Mouse (Mus musculus) ovary, adult 18-20 months (tissue): ENCODE measurements around the gene Gm29666.
A peak's percentile ranks its signal among the peaks of the same experiment; 100 is the strongest.

Source experiments
- DNase-seq: peaks from one replicate; pipeline ENCODE4 v3.0.0; 2022; ENCODE audit warnings: low spot score, mixed read lengths

Gm29666 gene

GRCm38 (mm10) chr15:84919938-84920337 is at the start of gene Gm29666:
Gm29666 (minus strand) TSS chr15:84920038.
- no peak for DNase-seq

GRCm38 (mm10) chr15:84968534-84968933 is 48.7 kb upstream of the Gm29666 start:
- no peak for DNase-seq

GRCm38 (mm10) chr15:84965575-84966360 is 45.9 kb upstream of the Gm29666 start:
- DNase-seq = no peak

GRCm38 (mm10) chr15:84964771-84965170 is 44.9 kb upstream of the Gm29666 start:
- DNase-seq = no peak

- no peak for DNase-seq
Measured at GRCm38 (mm10) chr15:84962518-84962917, 42.7 kb upstream of the Gm29666 start.

- DNase-seq = peak; percentile 35
Measured at GRCm38 (mm10) chr15:84960692-84961091, 40.9 kb upstream of the Gm29666 start.

GRCm38 (mm10) chr15:84959891-84960290 is 40.1 kb upstream of the Gm29666 start:
- no peak for DNase-seq

GRCm38 (mm10) chr15:84958331-84958730 is 38.5 kb upstream of the Gm29666 start:
- peak; percentile 52 for DNase-seq

GRCm38 (mm10) chr15:84957851-84958250 is 38.0 kb upstream of the Gm29666 start:
- no peak for DNase-seq

GRCm38 (mm10) chr15:84953259-84953658 is 33.4 kb upstream of the Gm29666 start:
- DNase-seq = no peak

GRCm38 (mm10) chr15:84950053-84950452 is 30.2 kb upstream of the Gm29666 start:
- no peak for DNase-seq

GRCm38 (mm10) chr15:84948990-84949389 is 29.2 kb upstream of the Gm29666 start:
- no peak for DNase-seq

- no peak for DNase-seq
Measured at GRCm38 (mm10) chr15:84944319-84944718, 24.5 kb upstream of the Gm29666 start.

- DNase-seq = no peak
Measured at GRCm38 (mm10) chr15:84942647-84943285, 22.9 kb upstream of the Gm29666 start.

- DNase-seq = no peak
Measured at GRCm38 (mm10) chr15:84940102-84940501, 20.3 kb upstream of the Gm29666 start.

GRCm38 (mm10) chr15:84934901-84935300 is 15.1 kb upstream of the Gm29666 start:
- no peak for DNase-seq

GRCm38 (mm10) chr15:84932351-84932750 is 12.5 kb upstream of the Gm29666 start:
- DNase-seq = no peak

- DNase-seq = no peak
Measured at GRCm38 (mm10) chr15:84925495-84926018, 5.7 kb upstream of the Gm29666 start.

- no peak for DNase-seq
Measured at GRCm38 (mm10) chr15:84924781-84925315, 5.0 kb upstream of the Gm29666 start.

- DNase-seq = no peak
Measured at GRCm38 (mm10) chr15:84923508-84924181, 3.8 kb upstream of the Gm29666 start.

- DNase-seq = peak; percentile 99
Measured at GRCm38 (mm10) chr15:84922884-84923507, 3.2 kb upstream of the Gm29666 start, which contains the start of gene Nup50. Nup50 (plus strand) TSS chr15:84923411.

GRCm38 (mm10) chr15:84913201-84913600 is 6.6 kb downstream of the Gm29666 start:
- no peak for DNase-seq
